Mouse (Mus musculus) heart, postnatal 14 days (tissue): ENCODE results near the gene Oit3. TPM values are rescaled to one million over a fixed set of nuclear protein-coding genes. Genes with fewer than 3 reads are reported as not detected.

Experiments
- DNase-seq, 2 experiments: peaks; one replicate each; pipeline ENCODE4 v3.0.0; 2021 to 2022
- intact Hi-C: fragments of 180-260 bp; cut with DNase I; formaldehyde crosslinking; loops from one replicate; pipeline ENCODE4 v1.15.1; 2025
- long read RNA-seq, 2 experiments: library from polyadenylated mRNA; stranded (forward); transcript quantifications; one replicate each; pipeline ENCODE4 v2.0.0; 2021
- total RNA-seq, 2 experiments: library from RNA; stranded (reverse); gene quantifications; 2 replicates each; pipeline ENCODE4 v1.2.3; 2021

Gene Oit3
- under 1 TPM; 0.33 to 0.46 TPM for total RNA-seq
- long read RNA-seq, experiment 1 = 0 reads
- long read RNA-seq, experiment 2 = 0 reads

DNA sequence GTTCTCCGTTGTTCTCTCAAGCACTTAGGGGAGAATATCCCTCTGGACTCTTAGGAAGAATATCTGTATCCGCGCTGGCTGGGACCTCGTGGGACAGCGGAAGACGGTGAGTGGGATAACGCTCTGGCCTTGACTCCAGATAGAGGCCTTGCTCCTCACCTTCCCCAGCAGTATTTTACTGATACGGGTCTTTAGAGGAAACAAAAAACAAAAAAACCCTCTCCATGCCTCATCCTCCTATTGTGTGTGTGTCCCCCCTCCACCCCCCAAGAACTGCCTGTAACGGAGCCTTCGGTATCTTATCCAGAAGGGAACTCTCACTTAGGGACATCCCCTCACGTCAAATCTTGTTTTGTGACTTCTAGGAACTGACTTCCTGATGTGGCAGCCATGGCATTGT, at the start of gene Oit3:
Oit3 (minus strand) TSS at position 44 of the 400 bp plus-strand sequence.
- no peak for DNase-seq
- intact Hi-C loops = no loop called here

DNA sequence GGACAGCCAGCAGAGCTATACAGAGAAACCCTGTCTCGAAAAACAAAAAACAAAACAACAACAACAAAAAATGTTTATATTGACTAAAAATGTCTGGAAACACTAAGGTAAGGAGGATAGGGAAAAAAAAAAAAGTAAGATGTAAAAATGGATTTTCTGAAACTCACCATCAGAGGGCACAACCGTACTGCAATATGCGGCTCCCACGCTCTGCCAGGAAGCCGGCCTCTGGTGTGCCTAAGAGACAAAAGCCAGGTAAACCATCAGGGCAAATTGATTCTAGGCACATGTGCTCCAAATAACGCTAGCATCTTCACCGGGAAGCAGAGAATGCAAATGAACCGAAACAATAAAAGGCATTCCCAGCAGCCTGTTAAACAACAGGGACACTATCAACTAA, 49.3 kb upstream of the Oit3 start:
- intact Hi-C loops = loop anchor here (5.0 kb wide), 1 partner anchor 376 kb away; no protein-coding TSS in a partner anchor
- no peak for DNase-seq

DNA sequence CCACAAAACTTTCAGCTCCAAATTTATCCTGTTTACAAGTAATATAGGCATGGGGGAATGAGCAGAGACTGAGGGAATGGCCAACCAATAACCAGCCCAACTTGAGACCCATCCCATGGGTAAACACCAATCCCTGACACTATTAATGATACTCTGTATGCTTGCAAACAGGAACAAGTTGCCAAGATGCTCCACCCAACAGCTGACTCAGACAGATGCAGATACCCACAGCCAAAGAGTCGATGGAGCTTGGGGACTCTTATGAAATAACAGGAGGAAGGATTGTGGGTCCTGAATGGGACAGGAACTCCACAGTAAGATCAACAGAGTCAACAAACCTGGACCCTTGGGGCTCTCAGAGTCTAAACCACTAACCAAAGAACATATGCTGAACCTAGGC, 47.8 kb upstream of the Oit3 start:
- DNase-seq = no peak
- intact Hi-C loops = no loop called here

DNA sequence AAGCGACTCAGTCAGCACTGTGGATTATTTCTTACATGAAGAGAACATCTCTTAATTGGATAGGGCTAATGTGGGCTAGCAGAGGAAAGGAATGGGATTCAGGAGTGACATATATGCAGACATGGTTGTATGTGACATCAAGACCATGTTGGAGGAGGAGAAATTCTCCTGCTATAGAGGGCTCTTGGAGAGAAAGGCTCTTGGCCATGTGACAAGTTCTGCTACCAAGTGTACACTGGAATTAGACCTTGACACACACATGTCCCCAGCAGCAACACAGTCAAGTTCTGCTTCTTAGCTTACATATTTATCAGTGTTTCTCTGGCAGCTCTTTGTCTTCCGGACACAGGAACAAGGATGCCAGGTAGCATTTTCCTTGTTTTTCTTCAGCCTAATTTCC, 45.8 kb upstream of the Oit3 start:
- intact Hi-C loops = no loop called here
- no peak for DNase-seq

DNA sequence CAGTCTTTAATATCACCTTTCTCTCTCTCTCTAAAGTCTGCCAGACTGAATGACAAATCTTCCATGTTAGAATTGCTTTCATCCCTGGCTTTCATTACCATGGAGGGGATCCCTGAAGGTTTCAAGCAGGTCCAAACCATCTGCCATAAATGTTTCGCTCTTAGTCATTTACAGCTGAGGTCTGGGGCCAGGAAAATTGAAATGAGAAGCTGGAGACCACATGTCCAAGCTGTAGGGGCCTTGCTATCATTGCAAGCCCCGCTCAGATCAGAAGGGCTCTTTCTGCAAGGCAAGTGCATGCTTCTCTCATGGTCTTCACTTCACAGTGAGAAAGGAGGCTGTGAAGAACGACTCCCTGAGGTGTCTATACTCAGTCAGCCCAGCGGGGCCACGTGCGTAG, 42.7 kb upstream of the Oit3 start:
- intact Hi-C loops = no loop called here

DNA sequence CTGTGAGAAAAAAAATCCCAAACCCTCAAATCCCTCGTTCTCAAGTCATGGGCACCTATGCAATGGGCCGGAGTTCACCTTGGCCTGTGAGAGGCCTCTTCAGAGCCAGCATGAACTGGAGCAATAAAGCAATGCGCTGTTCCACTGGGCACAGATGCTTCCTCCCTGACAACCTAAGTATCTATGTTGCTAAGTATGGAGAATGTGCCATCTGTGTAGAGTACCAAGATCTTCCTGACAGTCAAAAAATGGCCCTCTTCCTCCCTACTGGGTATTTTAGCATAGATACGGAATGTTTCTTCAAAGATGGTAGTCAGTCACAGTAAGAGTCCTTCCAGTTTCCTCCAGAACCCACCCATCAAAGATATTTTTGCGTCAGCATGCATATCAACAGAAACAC, 39.8 kb upstream of the Oit3 start:
- DNase-seq = no peak
- intact Hi-C loops = no loop called here

More for the DNA sequence above, 42.7 kb upstream of the Oit3 start:
- DNase-seq = no peak

DNA sequence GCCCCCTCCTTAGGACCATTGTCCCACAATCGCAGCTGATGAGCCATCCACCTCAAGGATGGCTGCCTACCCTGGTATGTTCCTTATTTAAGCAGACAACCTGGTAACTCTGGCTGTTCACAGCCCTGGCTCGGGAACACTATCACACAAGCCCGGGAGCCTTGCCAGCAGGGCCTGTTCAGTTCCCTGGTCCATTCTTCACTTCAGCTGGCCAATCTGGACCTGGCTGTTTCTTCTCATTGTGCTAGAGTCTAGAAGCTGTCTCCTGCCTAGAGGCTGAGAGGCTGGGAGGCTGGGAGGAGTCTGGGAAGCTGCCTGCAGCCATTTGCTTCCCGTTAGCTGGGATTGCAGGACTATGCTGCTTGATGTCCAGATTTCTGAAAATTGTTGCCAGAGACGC, 28.9 kb upstream of the Oit3 start:
- intact Hi-C loops = no loop called here
- peak; percentile 68 to 75 for DNase-seq

DNA sequence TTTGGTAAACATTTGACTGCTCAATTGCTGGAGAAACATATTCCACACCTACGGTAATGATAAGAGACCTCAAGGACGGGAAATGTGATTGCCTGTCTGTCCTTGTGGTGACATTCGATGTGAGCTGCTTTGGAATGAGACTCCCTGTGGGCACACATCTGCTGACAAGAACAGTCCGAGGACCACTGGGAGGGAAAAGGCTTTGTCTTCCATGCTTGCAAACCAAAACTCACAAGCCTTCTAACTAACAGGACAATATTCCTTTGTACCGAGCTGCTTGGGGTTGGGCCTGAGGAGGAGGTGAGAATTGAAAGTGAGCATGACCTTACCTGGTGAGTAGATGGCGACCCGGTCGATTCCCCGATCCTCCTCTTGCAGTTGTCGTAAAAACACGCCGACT, 25.7 kb upstream of the Oit3 start:
- no peak for DNase-seq
- intact Hi-C loops = no loop called here

DNA sequence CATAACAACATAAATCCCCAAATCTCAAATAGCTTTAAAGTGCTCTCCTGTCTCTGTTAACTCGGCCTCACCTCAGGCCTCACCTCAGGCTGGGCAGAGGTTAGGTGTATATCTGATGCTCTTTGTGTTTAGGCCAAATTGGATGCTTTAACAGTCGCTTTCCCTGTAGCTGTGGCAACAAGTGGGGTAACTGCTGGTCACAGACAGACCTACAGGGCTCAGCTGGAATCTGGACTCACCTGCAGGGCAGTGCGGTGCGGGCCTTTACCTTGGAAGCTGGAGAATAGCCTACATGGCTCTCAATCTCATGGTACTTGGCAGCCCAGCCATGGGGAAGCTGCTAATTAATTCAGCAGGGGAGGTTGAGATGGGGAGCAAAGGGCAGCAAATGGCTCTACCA, 25.0 kb upstream of the Oit3 start:
- intact Hi-C loops = no loop called here
- DNase-seq = no peak

DNA sequence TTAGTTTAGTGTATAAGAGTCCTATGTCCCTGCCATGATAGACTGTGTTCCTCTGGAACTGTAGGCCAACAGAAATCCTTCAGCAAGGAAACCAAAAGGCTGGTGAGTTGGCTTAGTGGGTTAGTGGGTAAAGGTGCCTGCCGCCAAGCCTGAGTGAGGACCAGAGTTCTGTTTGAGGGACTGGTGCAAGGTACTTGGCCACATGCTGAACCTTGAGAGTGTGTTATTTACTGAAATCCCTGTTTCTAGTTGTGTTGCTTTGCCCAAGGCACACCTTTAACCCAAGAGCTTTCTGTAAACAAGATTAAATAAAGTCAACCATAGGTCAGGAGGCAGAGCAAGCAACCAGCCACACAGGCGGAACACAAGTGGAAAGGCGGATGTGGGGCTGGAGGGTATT, 24.0 kb upstream of the Oit3 start:
- no peak for DNase-seq
- intact Hi-C loops = no loop called here

DNA sequence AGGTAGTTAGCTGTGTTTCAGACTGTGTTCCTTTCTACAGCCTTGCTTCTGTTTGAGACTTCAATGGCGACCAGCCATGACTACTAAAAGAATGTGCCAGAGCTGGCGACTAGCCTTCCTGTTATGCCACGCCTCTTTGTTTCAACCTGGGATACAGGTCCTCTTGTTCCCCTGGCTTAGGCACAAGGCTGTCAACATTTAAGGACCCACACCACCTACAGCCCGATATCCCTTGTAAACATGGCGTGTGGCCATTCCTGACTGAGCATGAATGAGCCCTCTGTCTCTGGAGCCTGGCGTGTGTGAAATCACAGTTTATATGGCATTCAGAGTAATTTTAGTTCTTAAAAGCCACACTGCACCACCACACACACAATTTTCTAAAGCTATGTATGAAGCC, 20.7 kb upstream of the Oit3 start:
- intact Hi-C loops = no loop called here
- no peak for DNase-seq

DNA sequence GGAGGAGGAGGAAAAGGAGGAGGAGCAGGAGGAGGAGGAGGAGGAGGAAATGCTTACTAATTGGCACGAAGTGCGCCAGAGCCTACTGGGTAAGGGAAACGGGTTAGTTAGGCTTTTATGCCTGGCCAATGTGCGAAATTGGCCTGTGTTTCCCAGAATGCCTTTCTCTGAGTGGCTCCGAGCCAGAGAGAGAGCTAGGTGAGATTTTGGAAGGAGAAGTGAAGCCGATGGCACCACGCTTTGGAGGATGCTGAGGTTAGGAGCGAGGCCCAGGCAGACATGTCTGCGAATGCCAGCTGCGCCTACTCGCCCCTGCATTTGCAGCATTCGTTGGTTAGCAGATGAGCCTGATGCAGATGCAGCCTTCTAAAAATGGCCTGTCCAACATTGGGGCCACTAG, 18.2 kb upstream of the Oit3 start:
- intact Hi-C loops = no loop called here
- DNase-seq = no peak

DNA sequence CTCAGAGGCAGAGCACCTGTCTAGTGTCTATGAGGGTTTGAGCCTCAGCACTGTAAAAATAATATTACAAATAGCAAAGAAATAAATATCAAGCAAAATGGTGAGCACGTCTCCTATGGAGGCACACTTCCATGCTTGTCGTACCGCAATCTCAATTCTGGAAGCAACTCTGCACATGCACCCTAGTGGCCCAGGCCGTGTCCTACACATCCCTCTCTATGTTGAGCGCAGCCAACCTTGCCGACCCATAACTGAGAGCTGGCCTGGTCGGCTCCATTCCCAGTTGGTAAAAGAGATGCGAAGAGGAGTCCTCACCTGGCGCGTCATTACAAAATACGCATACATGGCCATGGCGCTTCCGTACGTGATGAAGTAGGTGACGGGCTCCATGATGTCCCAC, 13.1 kb upstream of the Oit3 start:
- intact Hi-C loops = loop anchor here (5.0 kb wide), 2 partner anchors 363 to 408 kb away; no protein-coding TSS in a partner anchor
- no peak for DNase-seq

DNA sequence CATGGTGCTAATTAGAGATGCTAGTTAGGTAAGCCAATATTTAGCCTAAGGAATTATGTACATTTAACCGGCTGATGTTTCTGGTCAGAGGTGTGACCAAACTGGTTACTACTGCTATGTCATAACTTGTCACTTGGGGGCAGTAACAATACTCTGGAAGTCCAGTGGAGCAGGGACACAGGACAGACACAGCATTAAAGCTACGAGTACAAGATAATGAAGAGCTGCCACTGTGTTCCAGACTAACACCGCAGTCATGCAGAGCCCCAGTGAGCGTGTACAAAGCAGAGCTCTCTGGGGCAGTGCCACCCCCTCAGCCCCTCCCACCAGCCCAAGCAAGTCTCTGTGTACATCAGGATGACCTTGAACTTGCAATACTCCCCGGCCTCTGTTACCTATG, 10.3 kb upstream of the Oit3 start:
- intact Hi-C loops = loop anchor here (1.0 to 5.0 kb wide), 3 partner anchors 164 to 410 kb away; partner anchors contain the start of genes Gm10322 and Mcu
- DNase-seq = no peak

DNA sequence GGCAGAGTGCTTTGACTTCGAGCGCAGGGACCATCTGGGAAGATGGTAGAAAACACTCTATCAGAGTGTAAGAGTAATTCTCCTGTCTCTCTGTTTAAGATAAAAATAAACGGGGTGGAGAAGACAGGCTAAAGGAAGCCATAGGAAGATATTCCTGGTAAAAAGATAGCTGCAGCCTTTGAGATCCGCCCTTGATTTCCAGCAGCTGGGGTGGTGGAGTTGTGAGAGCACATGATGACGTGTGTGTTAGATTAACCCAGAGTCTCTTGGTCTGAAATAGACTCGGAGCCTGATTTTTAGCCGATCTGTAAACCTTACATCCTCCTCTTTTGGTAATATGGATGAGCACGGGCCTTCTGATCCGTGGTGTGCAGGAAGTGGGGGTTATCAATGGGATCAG, 6.0 kb upstream of the Oit3 start:
- no peak for DNase-seq
- intact Hi-C loops = no loop called here

DNA sequence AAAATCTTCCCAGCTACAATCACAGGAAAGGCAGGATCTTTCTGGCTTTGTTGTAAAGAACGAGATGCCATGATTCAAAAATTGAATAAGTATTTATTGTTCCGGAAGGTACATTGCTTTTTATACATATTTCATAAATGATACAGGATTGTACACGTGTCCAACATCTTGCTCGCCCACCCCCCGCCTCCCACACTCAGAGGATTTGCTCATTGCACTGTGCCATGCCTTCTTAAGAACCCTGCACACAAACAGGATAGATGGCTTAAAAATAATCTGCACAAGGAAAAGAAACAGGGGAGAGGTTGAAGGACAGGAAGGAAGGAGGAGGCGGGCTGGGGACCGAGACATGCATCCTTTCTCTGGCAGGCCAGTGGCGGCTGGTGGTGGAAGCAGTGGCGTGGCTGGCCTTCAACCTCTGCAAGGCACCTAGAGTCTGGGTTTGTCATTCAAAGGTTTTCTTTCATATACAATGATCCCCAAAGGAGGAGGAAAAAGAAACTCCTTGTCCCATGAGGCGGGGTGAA, 5.4 kb upstream of the Oit3 start:
- intact Hi-C loops = no loop called here
- no peak for DNase-seq

DNA sequence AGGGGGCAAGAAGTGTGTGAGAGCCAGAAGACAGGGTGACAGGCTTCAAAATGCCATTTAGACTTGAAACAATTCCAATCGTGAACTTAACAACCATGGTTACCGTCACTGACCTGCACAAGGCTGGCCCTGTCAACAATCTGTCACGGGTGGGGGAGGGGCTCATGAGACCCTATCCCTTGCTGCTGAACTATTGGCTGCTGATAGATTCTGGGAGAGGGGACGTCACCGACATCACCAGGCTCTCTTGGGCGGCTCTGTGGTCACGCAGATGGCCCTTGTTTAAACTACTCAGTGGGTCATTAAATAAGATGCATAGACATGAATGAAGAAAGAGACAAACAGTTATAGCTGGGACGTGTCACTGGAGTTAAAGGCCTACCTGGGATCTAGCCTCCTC, 3.1 kb upstream of the Oit3 start:
- no peak for DNase-seq
- intact Hi-C loops = no loop called here

DNA sequence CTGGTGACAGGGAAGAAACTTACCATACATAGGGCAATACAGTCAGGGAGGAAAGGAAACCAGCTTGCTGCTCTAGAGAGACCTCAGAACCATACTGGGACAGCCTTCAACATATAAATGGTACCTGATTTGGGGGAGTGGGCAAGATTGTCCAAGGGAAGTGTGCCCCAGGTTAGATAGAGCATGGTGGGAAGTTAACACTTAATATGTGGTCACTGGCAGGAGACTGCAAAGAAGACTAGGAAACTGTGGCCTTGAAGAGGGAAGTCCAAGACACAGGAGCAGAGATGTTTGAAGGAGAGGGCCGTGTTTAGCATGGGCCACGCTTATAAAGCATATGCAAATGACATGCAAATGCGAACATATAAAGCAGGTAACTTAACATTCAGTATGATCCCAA, 2.5 kb upstream of the Oit3 start:
- no peak for DNase-seq
- intact Hi-C loops = no loop called here

DNA sequence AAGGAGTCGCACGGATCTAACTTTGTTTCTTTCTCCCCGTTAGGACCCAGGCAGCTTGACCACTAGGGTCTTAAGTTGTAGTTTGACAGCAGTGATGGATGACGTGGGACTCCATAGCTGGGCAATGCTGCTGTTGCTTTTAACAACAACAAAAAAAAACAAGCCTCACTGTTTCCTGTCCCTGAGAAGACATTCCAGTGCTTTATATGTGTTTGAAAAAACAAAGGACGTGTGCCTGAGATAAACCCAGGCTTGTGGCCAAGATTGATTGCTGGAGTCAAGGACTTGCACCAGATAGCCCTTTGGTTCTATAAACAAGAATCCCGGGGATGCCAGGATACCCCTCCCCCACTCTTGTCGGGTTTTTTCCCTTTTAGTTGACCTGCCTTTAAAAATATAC, 1.6 kb upstream of the Oit3 start:
- intact Hi-C loops = no loop called here
- no peak for DNase-seq

DNA sequence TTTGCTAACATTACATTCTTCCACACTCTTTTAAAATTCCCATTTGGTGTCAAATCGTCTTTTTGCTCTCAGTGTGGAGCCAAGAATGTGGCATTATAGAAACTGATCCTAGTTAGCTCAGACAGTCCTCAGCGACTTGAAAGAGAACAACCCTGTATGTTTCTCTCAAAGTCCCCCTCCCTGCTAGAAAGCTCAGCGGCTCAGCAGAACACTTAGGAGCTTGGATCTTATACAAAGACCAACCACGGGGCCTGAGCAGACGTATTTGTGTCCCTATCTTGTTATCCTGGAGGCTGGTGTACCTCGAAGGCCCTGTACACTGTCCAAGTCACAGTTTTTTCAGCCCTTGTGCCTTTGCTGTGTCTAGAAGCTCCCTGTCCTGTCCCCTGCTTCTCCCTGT, 1.4 kb downstream of the Oit3 start:
- intact Hi-C loops = no loop called here
- DNase-seq = no peak

DNA sequence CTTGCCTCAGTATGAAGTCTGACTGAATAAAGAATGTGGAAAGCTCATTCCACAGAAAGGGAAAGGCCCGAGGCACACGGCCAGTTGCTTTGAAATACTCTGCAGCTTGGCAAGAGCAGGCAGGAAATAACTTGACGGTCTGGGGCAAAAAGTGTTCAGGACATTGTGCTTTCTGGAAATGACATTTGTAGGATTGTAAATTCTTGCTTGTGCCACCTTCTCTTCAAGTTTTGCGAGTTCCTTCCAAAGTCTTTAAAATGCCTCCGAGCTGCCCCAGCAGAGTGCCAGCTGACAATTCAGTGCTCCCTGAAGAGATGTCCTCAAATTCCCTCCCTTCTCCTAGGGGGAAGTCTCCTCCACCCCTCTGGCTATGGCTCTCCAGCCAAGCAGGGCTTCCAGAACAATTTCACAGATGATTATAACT, 2.1 kb downstream of the Oit3 start:
- intact Hi-C loops = no loop called here

DNA sequence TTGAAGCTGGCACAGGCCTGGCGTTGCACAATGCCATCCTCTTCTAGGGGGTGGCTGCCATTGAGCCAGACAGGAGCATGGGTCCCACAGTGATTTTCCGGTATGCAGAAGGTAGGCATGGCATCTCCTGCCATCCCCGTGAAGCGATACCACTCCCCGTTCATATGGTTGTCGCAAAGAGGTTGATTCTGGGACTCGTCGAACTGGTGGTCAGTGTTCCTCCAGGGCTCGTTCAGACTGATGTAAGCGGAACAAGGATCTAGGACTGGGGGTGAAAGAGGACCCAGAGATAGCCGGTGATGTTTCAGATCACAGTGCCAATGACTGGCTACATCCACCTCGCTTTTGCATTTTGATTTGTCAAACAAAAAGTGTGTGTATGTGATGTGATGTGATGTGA, 2.9 kb downstream of the Oit3 start:
- DNase-seq = no peak
- intact Hi-C loops = no loop called here

More for the DNA sequence above, 2.1 kb downstream of the Oit3 start:
- peak; percentile 64 to 75 for DNase-seq

DNA sequence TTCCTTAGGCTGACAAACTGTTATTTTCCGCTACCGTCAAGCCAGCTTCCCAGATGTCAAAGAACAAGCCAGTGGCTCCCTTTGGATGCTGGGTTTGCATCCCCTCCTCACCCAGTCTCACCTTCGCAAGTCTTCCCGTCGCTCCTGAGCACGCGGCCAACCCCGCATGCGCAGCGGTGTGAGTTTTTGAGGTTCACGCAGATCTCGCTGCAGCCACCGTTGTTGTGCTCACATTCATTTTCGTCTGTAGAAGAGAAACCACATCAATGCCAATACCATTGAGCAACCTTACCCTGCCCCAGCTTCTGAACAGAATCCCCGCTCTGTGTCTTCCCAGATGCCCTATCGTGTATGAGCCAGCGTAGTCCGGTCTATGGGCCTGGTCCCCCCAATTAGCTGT, 5.8 kb downstream of the Oit3 start:
- no peak for DNase-seq
- intact Hi-C loops = no loop called here
